Mouse (Mus musculus): Measurements from ENCODE around the gene Atp1b2. TPM values are rescaled to one million over a fixed set of nuclear protein-coding genes. Genes with fewer than 3 reads are reported as not detected.

Gene Atp1b2
- polyA plus RNA-seq, 1 experiment from 2014 or later: 95.2 TPM

DNA sequence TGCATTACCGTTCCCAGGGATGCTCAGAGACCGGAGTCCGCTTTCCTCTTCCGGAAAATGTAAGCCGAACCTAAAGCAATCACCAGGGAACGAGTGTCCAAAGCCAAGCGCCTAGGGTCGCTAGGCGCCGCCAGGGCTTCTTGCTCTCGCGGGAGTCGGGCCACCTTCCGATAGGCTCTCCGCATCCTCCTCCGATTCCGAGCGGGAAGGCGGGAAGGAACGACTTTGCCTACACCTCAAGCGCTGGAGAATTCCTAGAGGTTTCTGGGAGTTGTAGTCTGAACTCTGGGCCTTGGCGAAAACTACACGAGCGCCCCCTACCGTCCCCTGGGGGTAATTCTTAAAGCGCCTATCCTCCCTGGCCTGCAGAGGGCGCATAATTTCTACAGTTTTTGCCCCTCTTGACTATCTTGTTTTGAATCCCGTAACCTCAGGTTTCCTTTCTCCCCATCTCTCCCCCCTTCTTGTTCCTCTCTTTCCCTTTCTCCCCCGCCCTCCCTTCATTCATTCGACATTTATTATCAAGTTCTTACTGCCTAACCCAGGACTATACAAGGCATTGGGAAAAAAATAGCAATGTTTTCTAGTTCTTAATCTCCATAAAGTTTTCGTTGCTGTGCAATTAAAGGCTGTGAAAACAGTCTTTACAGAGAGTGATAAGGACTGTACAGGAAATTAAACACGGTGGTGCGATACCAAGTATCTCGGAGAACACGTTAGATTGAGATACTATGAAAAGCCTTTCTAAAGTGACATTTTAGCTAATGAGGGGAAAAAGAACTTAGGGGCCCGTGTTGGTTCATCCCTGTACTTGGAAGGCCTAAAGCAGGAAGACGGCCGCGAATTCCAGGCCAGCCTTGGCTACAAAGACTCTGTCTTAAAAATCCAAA, 26.4 kb downstream of the Atp1b2 start:
- Histone ChIP-seq H3K4me1 (ENCODE audit: control insufficient read depth, insufficient read depth, low read length) (peaks cover 31% of the 10 kb centered on the region), H3K9me3 (replicated peaks; ENCODE audit: control insufficient read depth, low read length, poor library complexity, severe bottlenecking) (no peaks in the 10 kb centered on the region), H3K27ac (ENCODE audit: low read length) (peak overlapping the region; percentile 94), H3K36me3 (ENCODE audit: control insufficient read depth, insufficient read depth, low read length) (no peaks in the 10 kb centered on the region), H3K4me2 (ENCODE audit: low read length) (peak overlapping the region; percentile 79), H3K9ac (ENCODE audit: low read depth, low read length) (peak overlapping the region; percentile 77), H3K27me3 (ENCODE audit: control insufficient read depth, insufficient read depth, low read depth, low read length) (no peaks in the 10 kb centered on the region), H3K4me3 (ENCODE audit: low read depth, low read length) (peak overlapping the region; percentile 79)
- peak; percentile 87 for ATAC-seq
- WGBS: 1% methylated on average over 39 of the region's 39 CpGs

DNA sequence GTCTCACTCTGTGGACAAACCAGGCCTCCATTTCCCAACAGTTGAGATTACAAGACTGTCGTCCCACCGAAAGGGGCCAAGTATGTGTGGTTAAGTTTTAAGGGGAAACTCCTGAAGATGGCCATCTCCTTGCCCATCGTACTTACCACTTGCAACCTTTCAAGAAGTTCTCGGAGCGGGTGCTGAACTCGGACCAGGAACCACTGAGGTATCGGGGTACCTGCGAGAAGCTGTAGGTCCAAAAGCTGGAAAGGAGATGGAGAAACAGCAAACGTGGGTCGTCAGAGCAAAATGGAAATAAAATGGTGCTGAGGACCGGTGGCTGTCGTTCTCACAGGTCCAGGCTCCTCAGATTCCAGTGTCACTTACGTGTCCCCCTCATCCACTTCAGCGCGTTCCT, 27.4 kb downstream of the Atp1b2 start:
- no peak overlapping the region; the same call in 1 of the 2 replicates for H3K27ac ChIP-seq (ENCODE audit: low read length)
- WGBS: 13% methylated on average over 15 of the region's 15 CpGs

DNA sequence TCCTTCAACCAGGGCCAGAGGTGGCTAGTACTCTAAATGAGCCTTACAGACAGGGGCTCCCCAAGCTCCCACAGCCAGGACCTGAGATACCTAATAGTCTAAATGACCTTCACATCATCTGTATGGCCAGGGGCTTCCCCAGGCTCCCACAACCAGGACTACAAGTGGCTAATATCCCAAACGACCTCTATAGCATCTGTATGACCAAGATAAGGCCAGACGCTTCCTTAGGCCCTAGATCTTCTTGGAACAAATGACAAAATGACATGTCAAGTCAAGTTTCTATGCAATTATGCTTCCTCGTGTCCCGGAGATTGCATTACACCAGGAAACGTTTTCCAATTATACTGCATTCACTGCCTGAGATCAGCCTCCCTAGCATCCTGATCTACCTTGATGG, 29.4 kb downstream of the Atp1b2 start:
- H3K4me2 ChIP-seq (ENCODE audit: low read length): no peak overlapping the region
- no peaks in the 10 kb centered on the region for H3K9me3 ChIP-seq (replicated peaks; ENCODE audit: control insufficient read depth, low read length, poor library complexity, severe bottlenecking)
- 77% methylated on average over 5 of the region's 5 CpGs for WGBS
- peaks cover 25% of the 10 kb centered on the region for H3K4me1 ChIP-seq (ENCODE audit: control insufficient read depth, insufficient read depth, low read length)
- H3K27ac ChIP-seq (ENCODE audit: low read length): no peak overlapping the region
- H3K27me3 ChIP-seq (ENCODE audit: control insufficient read depth, insufficient read depth, low read depth, low read length): no peaks in the 10 kb centered on the region
- no peak overlapping the region for H3K9ac ChIP-seq (ENCODE audit: low read depth, low read length)
- ATAC-seq: no peak
- H3K36me3 ChIP-seq (ENCODE audit: control insufficient read depth, insufficient read depth, low read length): no peaks in the 10 kb centered on the region
- no peak overlapping the region for H3K4me3 ChIP-seq (ENCODE audit: low read depth, low read length)

More for the DNA sequence above, 27.4 kb downstream of the Atp1b2 start:
- Histone ChIP-seq H3K4me3 (ENCODE audit: low read depth, low read length) (peak overlapping the region; percentile 79), H3K36me3 (ENCODE audit: control insufficient read depth, insufficient read depth, low read length) (no peaks in the 10 kb centered on the region), H3K9ac (ENCODE audit: low read depth, low read length) (peak overlapping the region; percentile 77), H3K4me1 (ENCODE audit: control insufficient read depth, insufficient read depth, low read length) (peaks cover 31% of the 10 kb centered on the region), H3K27me3 (ENCODE audit: control insufficient read depth, insufficient read depth, low read depth, low read length) (no peaks in the 10 kb centered on the region), H3K9me3 (replicated peaks; ENCODE audit: control insufficient read depth, low read length, poor library complexity, severe bottlenecking) (no peaks in the 10 kb centered on the region), H3K4me2 (ENCODE audit: low read length) (peak overlapping the region; percentile 79)
- no peak for ATAC-seq

DNA sequence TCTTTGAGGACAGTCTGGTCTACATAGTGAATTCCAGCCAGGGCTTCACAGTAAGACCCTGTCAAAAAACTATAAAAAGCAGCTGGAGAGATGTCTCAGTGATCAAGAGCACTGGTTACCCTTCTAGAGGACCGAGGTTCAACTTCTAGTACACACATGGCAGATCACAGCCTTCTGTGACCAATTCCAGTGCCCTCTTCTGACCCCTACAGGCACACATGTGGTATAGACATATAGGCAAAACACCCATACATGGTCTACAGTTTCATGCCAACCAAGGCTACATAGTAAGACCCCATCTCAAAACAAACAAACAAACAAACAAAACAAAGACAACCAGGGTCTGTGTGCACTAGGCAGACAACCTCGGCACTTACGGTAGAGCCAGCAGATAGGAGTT, 30.5 kb downstream of the Atp1b2 start:
- H3K4me3 ChIP-seq (ENCODE audit: low read depth, low read length): no peak overlapping the region
- no peaks in the 10 kb centered on the region for H3K27me3 ChIP-seq (ENCODE audit: control insufficient read depth, insufficient read depth, low read depth, low read length)
- no peaks in the 10 kb centered on the region for H3K9me3 ChIP-seq (replicated peaks; ENCODE audit: control insufficient read depth, low read length, poor library complexity, severe bottlenecking)
- H3K9ac ChIP-seq (ENCODE audit: low read depth, low read length): no peak overlapping the region
- ATAC-seq: no peak
- no peaks in the 10 kb centered on the region; the same call in 1 of the 2 replicates for H3K36me3 ChIP-seq (ENCODE audit: control insufficient read depth, insufficient read depth, low read length)
- WGBS: 60% methylated on average over 3 of the region's 3 CpGs
- H3K4me1 ChIP-seq (ENCODE audit: control insufficient read depth, insufficient read depth, low read length): peaks cover 25% of the 10 kb centered on the region
- no peak overlapping the region for H3K27ac ChIP-seq (ENCODE audit: low read length)
- H3K4me2 ChIP-seq (ENCODE audit: low read length): no peak overlapping the region

DNA sequence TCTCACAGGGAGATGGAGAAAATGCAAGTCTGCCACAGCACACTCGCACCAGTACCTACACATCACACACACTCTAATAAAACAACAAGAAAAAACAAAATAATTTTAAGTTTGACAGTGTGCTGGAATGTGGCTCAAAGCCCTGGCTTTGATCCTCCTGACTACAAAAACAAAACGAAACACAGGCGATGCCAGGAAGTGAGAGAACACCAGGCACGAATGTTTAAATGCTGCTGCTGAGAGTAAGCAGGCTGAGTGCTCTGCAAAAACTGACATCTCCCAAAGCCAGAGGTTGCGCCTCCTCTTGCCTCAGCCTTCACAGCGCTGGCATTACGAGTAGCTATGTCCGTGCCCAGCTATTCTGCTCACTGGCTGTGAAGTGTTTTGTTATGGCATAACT, 40.6 kb downstream of the Atp1b2 start:
- H3K4me3 ChIP-seq (ENCODE audit: low read depth, low read length): no peak overlapping the region
- 86% methylated on average over 8 of the region's 8 CpGs for WGBS
- H3K9ac ChIP-seq (ENCODE audit: low read depth, low read length): no peak overlapping the region
- H3K4me1 ChIP-seq (ENCODE audit: control insufficient read depth, insufficient read depth, low read length): peaks cover 19% of the 10 kb centered on the region
- no peak for ATAC-seq
- H3K27ac ChIP-seq (ENCODE audit: low read length): no peak overlapping the region
- H3K36me3 ChIP-seq (ENCODE audit: control insufficient read depth, insufficient read depth, low read length): no peaks in the 10 kb centered on the region; the same call in 1 of the 2 replicates
- no peaks in the 10 kb centered on the region for H3K9me3 ChIP-seq (replicated peaks; ENCODE audit: control insufficient read depth, low read length, poor library complexity, severe bottlenecking)
- H3K4me2 ChIP-seq (ENCODE audit: low read length): no peak overlapping the region
- H3K27me3 ChIP-seq (ENCODE audit: control insufficient read depth, insufficient read depth, low read depth, low read length): no peaks in the 10 kb centered on the region

DNA sequence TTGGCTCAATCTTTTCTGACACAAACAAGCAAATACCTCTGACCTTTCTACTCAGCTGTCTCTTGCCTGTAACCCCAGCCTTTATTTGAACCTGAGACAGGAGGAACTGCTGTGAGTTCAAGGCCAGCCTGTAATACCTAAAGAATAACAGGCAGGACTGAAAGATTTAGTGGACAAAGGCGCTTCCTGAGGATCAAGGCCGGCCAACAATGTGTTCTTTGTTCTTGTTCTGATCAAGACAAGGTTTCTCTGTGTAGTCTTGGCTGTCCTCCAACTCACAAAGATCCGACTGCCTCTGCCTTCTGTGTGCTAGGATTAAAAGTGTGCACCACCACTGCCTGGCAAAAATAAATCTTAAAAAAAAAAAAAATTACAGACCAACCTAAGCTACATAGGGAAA, 41.4 kb downstream of the Atp1b2 start:
- 40% methylated on average over 3 of the region's 3 CpGs for WGBS
- no peaks in the 10 kb centered on the region for H3K9me3 ChIP-seq (replicated peaks; ENCODE audit: control insufficient read depth, low read length, poor library complexity, severe bottlenecking)
- ATAC-seq: no peak
- H3K27ac ChIP-seq (ENCODE audit: low read length): no peak overlapping the region
- no peak overlapping the region for H3K9ac ChIP-seq (ENCODE audit: low read depth, low read length)
- peaks cover 19% of the 10 kb centered on the region for H3K4me1 ChIP-seq (ENCODE audit: control insufficient read depth, insufficient read depth, low read length)
- no peak overlapping the region for H3K4me3 ChIP-seq (ENCODE audit: low read depth, low read length)
- no peaks in the 10 kb centered on the region for H3K36me3 ChIP-seq (ENCODE audit: control insufficient read depth, insufficient read depth, low read length)
- no peak overlapping the region for H3K4me2 ChIP-seq (ENCODE audit: low read length)
- no peaks in the 10 kb centered on the region for H3K27me3 ChIP-seq (ENCODE audit: control insufficient read depth, insufficient read depth, low read depth, low read length)

DNA sequence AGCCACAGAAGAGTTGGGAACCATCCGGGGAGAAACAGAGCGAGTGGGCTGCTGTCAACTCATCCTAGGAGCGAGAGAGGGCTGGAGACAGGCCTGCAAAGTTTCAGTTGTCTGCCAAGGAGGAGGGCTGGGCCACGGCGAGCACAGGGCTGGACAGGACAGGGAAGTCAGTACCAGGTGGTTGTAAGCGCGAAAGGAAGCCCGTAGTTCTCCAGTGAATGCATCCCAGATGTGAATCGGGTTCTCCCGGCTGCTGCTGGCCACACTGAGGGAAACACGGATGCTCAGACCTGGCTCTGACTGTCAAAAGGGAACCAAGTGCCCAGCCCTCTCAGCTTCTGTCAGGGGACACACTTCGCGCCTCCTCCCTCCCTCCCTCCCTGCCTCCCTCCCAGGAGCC, 42.4 kb downstream of the Atp1b2 start:
- 92% methylated on average over 13 of the region's 13 CpGs for WGBS
- Histone ChIP-seq H3K27ac (ENCODE audit: low read length) (no peak overlapping the region), H3K4me3 (ENCODE audit: low read depth, low read length) (no peak overlapping the region), H3K27me3 (ENCODE audit: control insufficient read depth, insufficient read depth, low read depth, low read length) (no peaks in the 10 kb centered on the region), H3K4me1 (ENCODE audit: control insufficient read depth, insufficient read depth, low read length) (peaks cover 24% of the 10 kb centered on the region), H3K36me3 (ENCODE audit: control insufficient read depth, insufficient read depth, low read length) (no peaks in the 10 kb centered on the region), H3K9ac (ENCODE audit: low read depth, low read length) (no peak overlapping the region), H3K4me2 (ENCODE audit: low read length) (no peak overlapping the region), H3K9me3 (replicated peaks; ENCODE audit: control insufficient read depth, low read length, poor library complexity, severe bottlenecking) (no peaks in the 10 kb centered on the region)
- no peak for ATAC-seq

DNA sequence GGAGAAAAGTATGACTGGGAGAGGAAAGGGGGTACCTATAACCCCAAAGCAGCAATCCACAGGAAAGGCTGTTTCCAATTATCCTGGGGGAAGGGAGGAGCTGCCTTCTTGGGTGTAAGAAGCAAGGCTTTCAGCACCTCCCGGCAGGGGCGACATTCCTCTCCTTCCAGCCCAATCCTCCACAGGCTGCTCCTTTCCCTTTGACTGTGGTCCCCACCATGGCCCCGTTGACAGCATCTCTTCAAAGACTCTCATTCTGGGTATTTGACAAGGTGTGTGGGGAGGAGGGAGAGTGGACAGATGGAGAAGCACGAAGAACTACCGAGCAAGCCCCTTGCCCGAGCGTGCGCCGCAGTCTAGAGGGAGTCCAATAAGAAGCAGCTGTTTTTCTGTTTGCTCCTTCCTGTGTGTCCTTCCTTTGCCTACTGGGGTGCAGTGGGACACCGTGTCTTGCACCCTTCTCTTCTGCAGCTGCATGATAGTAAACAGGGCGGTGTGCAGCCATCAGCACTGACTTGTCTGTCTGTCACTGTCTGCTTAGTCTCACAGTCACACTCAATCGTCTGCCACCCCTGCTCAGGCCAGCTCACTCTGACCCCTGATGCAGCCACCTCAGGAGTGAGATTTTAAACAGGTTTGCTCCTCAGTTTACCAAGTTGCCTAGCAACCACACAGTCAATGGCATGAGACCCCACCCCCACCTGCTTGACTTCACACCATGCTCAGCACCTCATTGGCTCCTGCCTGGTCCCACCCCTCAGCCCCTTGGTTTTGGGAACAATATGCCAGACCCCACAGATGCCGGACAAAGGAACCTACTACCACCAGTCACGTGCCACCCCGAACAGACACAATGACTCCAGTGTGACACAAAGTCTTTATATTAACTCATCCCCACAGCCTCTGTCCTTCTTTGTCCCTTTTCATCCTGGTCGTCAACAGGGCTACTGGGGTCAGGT, 44.6 kb downstream of the Atp1b2 start:
- peaks cover 41% of the 10 kb centered on the region for H3K4me1 ChIP-seq (ENCODE audit: control insufficient read depth, insufficient read depth, low read length)
- 12% methylated on average over 16 of the region's 16 CpGs for WGBS

More for the DNA sequence above, 44.6 kb downstream of the Atp1b2 start:
- H3K4me2 ChIP-seq (ENCODE audit: low read length): peak overlapping the region; percentile 87
- H3K4me3 ChIP-seq (ENCODE audit: low read depth, low read length): peak overlapping the region; percentile 83
- no peaks in the 10 kb centered on the region for H3K36me3 ChIP-seq (ENCODE audit: control insufficient read depth, insufficient read depth, low read length)
- no peaks in the 10 kb centered on the region for H3K9me3 ChIP-seq (replicated peaks; ENCODE audit: control insufficient read depth, low read length, poor library complexity, severe bottlenecking)
- peak overlapping the region; percentile 92 for H3K27ac ChIP-seq (ENCODE audit: low read length)
- peak overlapping the region; percentile 98 for H3K9ac ChIP-seq (ENCODE audit: low read depth, low read length)
- no peaks in the 10 kb centered on the region for H3K27me3 ChIP-seq (ENCODE audit: control insufficient read depth, insufficient read depth, low read depth, low read length)
- ATAC-seq: peak; percentile 79
